Mouse (Mus musculus) MN1 (cell line): Measurements from ENCODE around the gene Gm10840.

ENCODE experiments used
- DNase-seq: peaks from one replicate; pipeline ENCODE4 v3.0.0-alpha.2; 2016; ENCODE audit warnings: low spot score

Gm10840 gene

GRCm38 (mm10) chr11:106159921-106160840 lies 469 bp upstream of the Gm10840 start:
- peak; percentile 56 for DNase-seq

GRCm38 (mm10) chr11:106162237-106162636 lies 1.6 kb downstream of the Gm10840 start:
- no peak for DNase-seq

GRCm38 (mm10) chr11:106163546-106163945 lies 2.9 kb downstream of the Gm10840 start:
- no peak for DNase-seq

- DNase-seq = no peak
Measured at GRCm38 (mm10) chr11:106164601-106165180, 4.0 kb downstream of the Gm10840 start.

- no peak for DNase-seq
Measured at GRCm38 (mm10) chr11:106167435-106167834, 6.8 kb downstream of the Gm10840 start.

- DNase-seq = no peak
Measured at GRCm38 (mm10) chr11:106170807-106171206, 10.2 kb downstream of the Gm10840 start.

GRCm38 (mm10) chr11:106173228-106173627 lies 12.6 kb downstream of the Gm10840 start:
- DNase-seq = no peak

- DNase-seq = no peak
Measured at GRCm38 (mm10) chr11:106174372-106174771, 13.7 kb downstream of the Gm10840 start.

- no peak for DNase-seq
Measured at GRCm38 (mm10) chr11:106175081-106175480, 14.4 kb downstream of the Gm10840 start.

GRCm38 (mm10) chr11:106176372-106176771 lies 15.7 kb downstream of the Gm10840 start:
- no peak for DNase-seq

GRCm38 (mm10) chr11:106178036-106178782 lies 17.6 kb downstream of the Gm10840 start:
- DNase-seq = no peak

- no peak for DNase-seq
Measured at GRCm38 (mm10) chr11:106179711-106180448, 19.2 kb downstream of the Gm10840 start.

GRCm38 (mm10) chr11:106180449-106180801 lies 19.8 kb downstream of the Gm10840 start:
- DNase-seq = no peak

- DNase-seq = no peak
Measured at GRCm38 (mm10) chr11:106187326-106187725, 26.7 kb downstream of the Gm10840 start.

GRCm38 (mm10) chr11:106191716-106192115 lies 31.1 kb downstream of the Gm10840 start:
- DNase-seq = no peak

- DNase-seq = no peak
Measured at GRCm38 (mm10) chr11:106192241-106192640, 31.6 kb downstream of the Gm10840 start.

GRCm38 (mm10) chr11:106192657-106193370 lies 32.2 kb downstream of the Gm10840 start:
- no peak for DNase-seq

GRCm38 (mm10) chr11:106193371-106194154 lies 32.9 kb downstream of the Gm10840 start:
- DNase-seq = peak; percentile 98

GRCm38 (mm10) chr11:106194155-106194541 lies 33.5 kb downstream of the Gm10840 start:
- DNase-seq = no peak

- no peak for DNase-seq
Measured at GRCm38 (mm10) chr11:106194891-106195290, 34.2 kb downstream of the Gm10840 start.

- peak; percentile 35 for DNase-seq
Measured at GRCm38 (mm10) chr11:106195341-106195740, 34.7 kb downstream of the Gm10840 start.
